Mouse (Mus musculus): Measurements from ENCODE around the gene Il18r1. TPM values are rescaled to one million over a fixed set of nuclear protein-coding genes. Genes with fewer than 3 reads are reported as not detected.

Il18r1 gene
- polyA plus RNA-seq, 1 experiment from 2014 or later, result 0.37 TPM

- Histone ChIP-seq H3K27ac (ENCODE audit: low read depth, low read length) (no peak within 1 kb of the TSS), H3K4me3 (ENCODE audit: low read length) (no peak within 1 kb of the TSS), H3K9ac (ENCODE audit: low read depth, low read length) (no peak within 1 kb of the TSS), H3K4me2 (replicated peaks; ENCODE audit: low read depth, low read length) (no peak within 1 kb of the TSS), H3K27me3 (ENCODE audit: control insufficient read depth, insufficient read depth, low read length) (no peaks in the 10 kb centered on the region), H3K4me1 (ENCODE audit: control insufficient read depth, insufficient read depth, low read length) (no peaks in the 10 kb centered on the region), H3K9me3 (ENCODE audit: control insufficient read depth, low read length) (0 out of 2 replicates have a peak, but pooled peaks cover 3% of the 10 kb centered on the region), H3K36me3 (ENCODE audit: control insufficient read depth, insufficient read depth, low read length) (no peaks in the 10 kb centered on the region)
- 20% methylated on average over 9 of the region's 9 CpGs for WGBS
- no peak for ATAC-seq (ENCODE audit: low FRiP score, low TSS enrichment)
Observed at GRCm38 (mm10) chr1:40514851-40515585, 49.7 kb downstream of the Il18r1 start, which contains the start of gene Il18rap. TSS of gene Il18rap (plus strand) at chr1:40515362.

GRCm38 (mm10) chr1:40516364-40516763, 51.0 kb downstream of the Il18r1 start:
- ATAC-seq (ENCODE audit: low FRiP score, low TSS enrichment), result no peak
- Histone ChIP-seq H3K27ac (ENCODE audit: low read depth, low read length) (no peak overlapping the region), H3K4me2 (replicated peaks; ENCODE audit: low read depth, low read length) (no peak overlapping the region), H3K9ac (ENCODE audit: low read depth, low read length) (no peak overlapping the region), H3K4me3 (ENCODE audit: low read length) (no peak overlapping the region), H3K36me3 (ENCODE audit: control insufficient read depth, insufficient read depth, low read length) (no peaks in the 10 kb centered on the region), H3K27me3 (ENCODE audit: control insufficient read depth, insufficient read depth, low read length) (no peaks in the 10 kb centered on the region), H3K4me1 (ENCODE audit: control insufficient read depth, insufficient read depth, low read length) (no peaks in the 10 kb centered on the region), H3K9me3 (ENCODE audit: control insufficient read depth, low read length) (0 out of 2 replicates have a peak, but pooled peaks cover 3% of the 10 kb centered on the region)
- 91% methylated on average over 6 of the region's 6 CpGs for WGBS

- Histone ChIP-seq H3K4me2 (replicated peaks; ENCODE audit: low read depth, low read length) (no peak overlapping the region), H3K4me1 (ENCODE audit: control insufficient read depth, insufficient read depth, low read length) (no peaks in the 10 kb centered on the region), H3K9me3 (ENCODE audit: control insufficient read depth, low read length) (no peaks in the 10 kb centered on the region), H3K27ac (ENCODE audit: low read depth, low read length) (no peak overlapping the region), H3K4me3 (ENCODE audit: low read length) (no peak overlapping the region), H3K27me3 (ENCODE audit: control insufficient read depth, insufficient read depth, low read length) (no peaks in the 10 kb centered on the region), H3K36me3 (ENCODE audit: control insufficient read depth, insufficient read depth, low read length) (no peaks in the 10 kb centered on the region), H3K9ac (ENCODE audit: low read depth, low read length) (no peak overlapping the region)
- no peak for ATAC-seq (ENCODE audit: low FRiP score, low TSS enrichment)
- WGBS, result 86% methylated on average over 7 of the region's 7 CpGs
Observed at GRCm38 (mm10) chr1:40522918-40523317, 57.6 kb downstream of the Il18r1 start.

GRCm38 (mm10) chr1:40523971-40524722, 58.8 kb downstream of the Il18r1 start:
- H3K4me2 ChIP-seq (replicated peaks; ENCODE audit: low read depth, low read length), result no peak overlapping the region
- no peak overlapping the region for H3K4me3 ChIP-seq (ENCODE audit: low read length)
- H3K27me3 ChIP-seq (ENCODE audit: control insufficient read depth, insufficient read depth, low read length), result no peaks in the 10 kb centered on the region
- WGBS, result 94% methylated on average over 5 of the region's 5 CpGs
- no peaks in the 10 kb centered on the region for H3K4me1 ChIP-seq (ENCODE audit: control insufficient read depth, insufficient read depth, low read length)
- no peaks in the 10 kb centered on the region for H3K9me3 ChIP-seq (ENCODE audit: control insufficient read depth, low read length)
- H3K27ac ChIP-seq (ENCODE audit: low read depth, low read length), result no peak overlapping the region
- H3K36me3 ChIP-seq (ENCODE audit: control insufficient read depth, insufficient read depth, low read length), result no peaks in the 10 kb centered on the region
- no peak for ATAC-seq (ENCODE audit: low FRiP score, low TSS enrichment)
- H3K9ac ChIP-seq (ENCODE audit: low read depth, low read length), result no peak overlapping the region

GRCm38 (mm10) chr1:40529287-40529686, 63.9 kb downstream of the Il18r1 start:
- no peaks in the 10 kb centered on the region for H3K36me3 ChIP-seq (ENCODE audit: control insufficient read depth, insufficient read depth, low read length)

GRCm38 (mm10) chr1:40537577-40537976, 72.2 kb downstream of the Il18r1 start:
- H3K9ac ChIP-seq (ENCODE audit: low read depth, low read length), result no peak overlapping the region
- WGBS, result 82% methylated on average over 5 of the region's 5 CpGs
- no peak overlapping the region for H3K27ac ChIP-seq (ENCODE audit: low read depth, low read length)
- H3K36me3 ChIP-seq (ENCODE audit: control insufficient read depth, insufficient read depth, low read length), result no peaks in the 10 kb centered on the region
- H3K4me1 ChIP-seq (ENCODE audit: control insufficient read depth, insufficient read depth, low read length), result no peaks in the 10 kb centered on the region
- H3K9me3 ChIP-seq (ENCODE audit: control insufficient read depth, low read length), result no peaks in the 10 kb centered on the region
- H3K27me3 ChIP-seq (ENCODE audit: control insufficient read depth, insufficient read depth, low read length), result no peaks in the 10 kb centered on the region
- ATAC-seq (ENCODE audit: low FRiP score, low TSS enrichment), result no peak
- H3K4me2 ChIP-seq (replicated peaks; ENCODE audit: low read depth, low read length), result no peak overlapping the region
- no peak overlapping the region for H3K4me3 ChIP-seq (ENCODE audit: low read length)

More at GRCm38 (mm10) chr1:40529287-40529686, 63.9 kb downstream of the Il18r1 start:
- Histone ChIP-seq H3K27me3 (ENCODE audit: control insufficient read depth, insufficient read depth, low read length) (no peaks in the 10 kb centered on the region), H3K9ac (ENCODE audit: low read depth, low read length) (no peak overlapping the region), H3K27ac (ENCODE audit: low read depth, low read length) (no peak overlapping the region), H3K4me2 (replicated peaks; ENCODE audit: low read depth, low read length) (no peak overlapping the region), H3K4me1 (ENCODE audit: control insufficient read depth, insufficient read depth, low read length) (no peaks in the 10 kb centered on the region), H3K4me3 (ENCODE audit: low read length) (no peak overlapping the region), H3K9me3 (ENCODE audit: control insufficient read depth, low read length) (no peaks in the 10 kb centered on the region)
- 95% methylated on average over 5 of the region's 5 CpGs for WGBS
- no peak for ATAC-seq (ENCODE audit: low FRiP score, low TSS enrichment)

GRCm38 (mm10) chr1:40544650-40545049, 79.3 kb downstream of the Il18r1 start:
- no peak for ATAC-seq (ENCODE audit: low FRiP score, low TSS enrichment)
- no peaks in the 10 kb centered on the region for H3K4me1 ChIP-seq (ENCODE audit: control insufficient read depth, insufficient read depth, low read length)
- H3K4me3 ChIP-seq (ENCODE audit: low read length), result no peak overlapping the region
- H3K9me3 ChIP-seq (ENCODE audit: control insufficient read depth, low read length), result no peaks in the 10 kb centered on the region
- no peak overlapping the region for H3K9ac ChIP-seq (ENCODE audit: low read depth, low read length)
- H3K27me3 ChIP-seq (ENCODE audit: control insufficient read depth, insufficient read depth, low read length), result 0 out of 2 replicates have a peak, but pooled peaks cover 4% of the 10 kb centered on the region
- H3K4me2 ChIP-seq (replicated peaks; ENCODE audit: low read depth, low read length), result no peak overlapping the region
- no peak overlapping the region for H3K27ac ChIP-seq (ENCODE audit: low read depth, low read length)
- no peaks in the 10 kb centered on the region for H3K36me3 ChIP-seq (ENCODE audit: control insufficient read depth, insufficient read depth, low read length)
- 0% methylated on average over 2 of the region's 2 CpGs for WGBS

- no peak for ATAC-seq (ENCODE audit: low FRiP score, low TSS enrichment)
- H3K36me3 ChIP-seq (ENCODE audit: control insufficient read depth, insufficient read depth, low read length), result no peaks in the 10 kb centered on the region
- no peak overlapping the region for H3K27ac ChIP-seq (ENCODE audit: low read depth, low read length)
- WGBS, result 78% methylated on average over 4 of the region's 4 CpGs
- no peaks in the 10 kb centered on the region for H3K4me1 ChIP-seq (ENCODE audit: control insufficient read depth, insufficient read depth, low read length)
- no peak overlapping the region for H3K9ac ChIP-seq (ENCODE audit: low read depth, low read length)
- H3K4me3 ChIP-seq (ENCODE audit: low read length), result no peak overlapping the region
- H3K9me3 ChIP-seq (ENCODE audit: control insufficient read depth, low read length), result no peaks in the 10 kb centered on the region
- H3K27me3 ChIP-seq (ENCODE audit: control insufficient read depth, insufficient read depth, low read length), result 0 out of 2 replicates have a peak, but pooled peaks cover 4% of the 10 kb centered on the region
- H3K4me2 ChIP-seq (replicated peaks; ENCODE audit: low read depth, low read length), result no peak overlapping the region
Observed at GRCm38 (mm10) chr1:40546645-40547044, 81.3 kb downstream of the Il18r1 start.

- Histone ChIP-seq H3K4me2 (replicated peaks; ENCODE audit: low read depth, low read length) (no peak overlapping the region), H3K4me3 (ENCODE audit: low read length) (no peak overlapping the region), H3K9ac (ENCODE audit: low read depth, low read length) (no peak overlapping the region), H3K27me3 (ENCODE audit: control insufficient read depth, insufficient read depth, low read length) (0 out of 2 replicates have a peak, but pooled peaks cover 4% of the 10 kb centered on the region), H3K27ac (ENCODE audit: low read depth, low read length) (no peak overlapping the region), H3K9me3 (ENCODE audit: control insufficient read depth, low read length) (no peaks in the 10 kb centered on the region), H3K36me3 (ENCODE audit: control insufficient read depth, insufficient read depth, low read length) (no peaks in the 10 kb centered on the region), H3K4me1 (ENCODE audit: control insufficient read depth, insufficient read depth, low read length) (no peaks in the 10 kb centered on the region)
- 70% methylated on average over 11 of the region's 11 CpGs for WGBS
- ATAC-seq (ENCODE audit: low FRiP score, low TSS enrichment), result no peak
Observed at GRCm38 (mm10) chr1:40547064-40547572, 81.8 kb downstream of the Il18r1 start.
